Mouse (Mus musculus) liver, embryonic 14.5 days (tissue): Measurements from ENCODE around the gene Vipr1.

Experiments
- CTCF ChIP-seq: IDR thresholded peaks from 2 replicates; pipeline ENCODE4 v1.5.1; 2016; ENCODE audit warnings: antibody characterized with exemption, low read depth, control low read depth
- EP300 ChIP-seq: IDR thresholded peaks from 2 replicates; pipeline ENCODE4 v1.6.1; 2016; ENCODE audit warnings: antibody characterized with exemption, low read depth

DNA sequence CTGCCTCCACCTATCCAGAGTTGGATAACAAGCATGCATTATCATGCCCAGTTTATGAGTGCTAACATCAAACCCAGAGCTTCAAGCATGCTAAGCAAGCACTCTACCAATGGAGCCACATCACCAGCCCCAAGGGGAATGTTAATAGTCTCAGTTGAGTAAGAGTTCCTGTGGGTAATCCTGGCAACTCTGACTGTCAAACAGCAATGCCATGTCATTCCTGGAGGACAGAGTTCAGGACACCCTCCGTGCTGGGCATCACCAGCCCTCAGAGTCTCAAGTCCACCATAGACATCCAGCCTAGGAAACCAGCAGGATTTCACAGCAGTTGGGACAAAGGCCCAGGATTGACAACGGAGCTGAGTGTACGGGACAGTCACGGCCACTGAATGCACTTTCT, 19.3 kb upstream of the Vipr1 start:
- TF ChIP-seq CTCF, result no peak
- no peak for TF ChIP-seq EP300
